Mouse (Mus musculus) lung, postnatal 0 days (tissue): Measurements from ENCODE around the gene Vmp1.

Experiments
- CTCF ChIP-seq: IDR thresholded peaks from 2 replicates; pipeline ENCODE4 v1.5.1; 2016; ENCODE audit warnings: antibody characterized with exemption, mild to moderate bottlenecking
- EP300 ChIP-seq: IDR thresholded peaks from 2 replicates; pipeline ENCODE4 v1.6.1; 2016; ENCODE audit warnings: antibody characterized with exemption, mild to moderate bottlenecking, control low read depth

GRCm38 (mm10) chr11:86582543-86583260 is 100.9 kb downstream of the Vmp1 start:
- TF ChIP-seq CTCF: no peak
- TF ChIP-seq EP300: no peak
